ENCODE assay signal across 8 mouse cellular contexts in genomic region chr3:96334175-96335162, GRCm38 (mm10). TPM values are rescaled to one million over a fixed set of nuclear protein-coding genes. Genes with fewer than 3 reads are reported as not detected.
A peak's percentile ranks its signal among the peaks of the same experiment; 100 is the strongest.
DNase-seq lines count a peak whose midpoint lies in the region; ATAC-seq and TF ChIP-seq lines count a peak whose summit lies in the region.

No protein-coding gene starts in this region.

- peaks cover 94% of the 10 kb centered on the region for H3K4me1 ChIP-seq in E14TG2a.4 (replicated peaks; ENCODE audit: low read depth, low read length)
- peaks cover 4 to 7% of the 10 kb centered on the region in 2 experiments; a peak in 1 of 4 replicates for H3K4me1 ChIP-seq in heart, embryonic 14.5 days (ENCODE audit: control insufficient read depth in 2 of 2, insufficient read depth in 2 of 2, low read length in 2 of 2)

- H3K36me3 ChIP-seq in E14TG2a.4 (ENCODE audit: insufficient read depth, low read length) (no peaks in the 10 kb centered on the region), macrophage (ENCODE audit: inconsistent target) (no peaks in the 10 kb centered on the region)
- no peaks in the 10 kb centered on the region for H3K36me3 ChIP-seq in heart, embryonic 14.5 days (ENCODE audit: control insufficient read depth, insufficient read depth, low read length)

- DNase-seq in gastrocnemius, adult 2 months, result no peak
- no peak for DNase-seq in gastrocnemius, postnatal 14 days
- DNase-seq in cerebellum, postnatal 25 days, result no peak
- no peak for DNase-seq in ovary, postnatal 14 days (ENCODE audit: low spot score)
- DNase-seq in adrenal gland, postnatal 25 days, result no peak

- H3K4me3 ChIP-seq in gastrocnemius, adult 2 months, result peak overlapping the region; percentile 61
- H3K4me3 ChIP-seq in E14TG2a.4 (replicated peaks; ENCODE audit: low read length) (peak overlapping the region; percentile 63), macrophage (ENCODE audit: inconsistent target) (peak overlapping the region; percentile 28)
- peak overlapping the region; percentile 41 to 42 for H3K4me3 ChIP-seq in heart, embryonic 14.5 days (ENCODE audit: control insufficient read depth in 1 of 2, insufficient read depth in 1 of 2, low read depth in 1 of 2, low read length in 2 of 2)

- H3K4me2 ChIP-seq in heart, embryonic 14.5 days (ENCODE audit: low read length), result peak overlapping the region; percentile 69

- H3K9ac ChIP-seq in heart, embryonic 14.5 days (ENCODE audit: low read length), result no peak overlapping the region

- H3K9me3 ChIP-seq in E14TG2a.4 (ENCODE audit: low read length), result peaks cover 14% of the 10 kb centered on the region; the same call in 1 of the 2 replicates
- H3K9me3 ChIP-seq in heart, embryonic 14.5 days (ENCODE audit: control insufficient read depth, low read length), result no peaks in the 10 kb centered on the region

- H3K27ac ChIP-seq in gastrocnemius, adult 2 months, result no peak overlapping the region
- H3K27ac ChIP-seq in heart, embryonic 14.5 days (replicated peaks in 1 of 2; ENCODE audit: control insufficient read depth in 1 of 2, insufficient read depth in 1 of 2, low read depth in 2 of 2, low read length in 2 of 2), result no peak overlapping the region
- no peak overlapping the region for H3K27ac ChIP-seq in macrophage

- ATAC-seq in heart, embryonic 14.5 days (ENCODE audit: insufficient number of reproducible peaks, insufficient read depth, low FRiP score, low read depth), result no peak

- WGBS in heart, embryonic 14.5 days, result 4% methylated on average over 36 of the region's 36 CpGs
- WGBS in macrophage (ENCODE audit: missing documents), result 7% methylated on average over 30 of the region's 36 CpGs

- intact Hi-C loops in gastrocnemius, adult 2 months (cut with DNase I), result no loop called here
- intact Hi-C loops in gastrocnemius, postnatal 14 days (cut with DNase I; ENCODE audit: low total_unique reads), result no loop called here

- no peaks in the 10 kb centered on the region for H3K79me2 ChIP-seq in macrophage (ENCODE audit: inconsistent target)

- H3K27me3 ChIP-seq in E14TG2a.4 (ENCODE audit: insufficient read depth, low read length), result peaks cover 22% of the 10 kb centered on the region
- H3K27me3 ChIP-seq in heart, embryonic 14.5 days (ENCODE audit: control insufficient read depth, insufficient read depth, low read length), result peaks cover 89% of the 10 kb centered on the region

- TF ChIP-seq CTCF in gastrocnemius, adult 2 months (IDR thresholded peaks at IDR 0.05), result no peak
- TF ChIP-seq CTCF in E14TG2a.4 (conservative IDR thresholded peaks at IDR 0.05; ENCODE audit: low read length), result no peak

RNA-seq across cellular contexts. Expression of gene Fcgr1, which starts 40.7 kb away (rescaled TPM):
- under 1 TPM in 1 of 2 experiments, not detected in 1; 0.20 TPM for total RNA-seq in gastrocnemius, adult 2 months (2021)
- under 1 TPM; 0.33 to 0.45 TPM for total RNA-seq in gastrocnemius, postnatal 14 days (2021)
- polyA plus RNA-seq in heart, embryonic 14.5 days (2014; fragmentation: Nextera tagmentation; extraction: Ambion mirVana), result 2.1 and 3.2 TPM in 2 replicates
- total RNA-seq in macrophage (2018; cell fraction: chromatin; rRNA removed), result 100 to 1,000 TPM in 9 of 26 experiments, 10 to 100 TPM in 15, 1 to 10 TPM in 2; 8.7 to 261 (median 62.8) TPM
- total RNA-seq in macrophage (2018; cell fraction: cytosol; rRNA removed), result 100 to 1,000 TPM; 135 to 972 (median 379) TPM
- total RNA-seq in macrophage (2018; cell fraction: nucleus; rRNA removed), result 100 to 1,000 TPM in 22 of 26 experiments, 10 to 100 TPM in 4; 72.1 to 770 (median 220) TPM
- polyA plus RNA-seq in macrophage (2018), result 189 to 290 TPM (median 287 TPM) in 3 replicates
- total RNA-seq in adrenal gland, postnatal 25 days (2021), result 1.0 and 1.4 TPM in 2 replicates
